Mouse (Mus musculus): ENCODE measurements around the gene Adamts6. TPM values are rescaled to one million over a fixed set of nuclear protein-coding genes. Genes with fewer than 3 reads are reported as not detected.

The Adamts6 gene
- polyA plus RNA-seq, 1 experiment from 2014 or later: 3.3 TPM

DNA sequence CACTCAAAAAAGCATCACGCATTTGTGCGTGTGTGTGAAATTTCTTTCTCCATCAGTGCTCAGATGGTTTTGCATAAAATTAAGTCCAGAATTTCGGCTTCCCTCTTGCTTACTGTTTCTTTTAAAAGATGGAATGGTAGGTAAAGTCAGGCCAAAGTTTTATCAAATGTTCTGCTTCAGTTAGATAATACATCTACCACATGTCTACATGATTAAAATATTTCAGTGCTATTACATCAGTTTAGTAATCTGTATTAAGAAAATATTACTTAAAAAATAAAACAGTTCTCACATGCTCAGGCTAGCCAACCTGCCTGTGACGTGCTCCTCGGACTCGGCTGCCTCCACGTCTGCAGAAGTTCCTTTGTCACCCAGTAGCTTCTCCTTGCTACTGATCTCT is 245.1 kb downstream of the Adamts6 start:
- Histone ChIP-seq H3K4me3 (ENCODE audit: low read depth, low read length) (no peak overlapping the region), H3K9me3 (ENCODE audit: control insufficient read depth, low read length) (no peaks in the 10 kb centered on the region), H3K9ac (ENCODE audit: low read length) (no peak overlapping the region), H3K27me3 (ENCODE audit: control insufficient read depth, insufficient read depth, low read length) (no peaks in the 10 kb centered on the region), H3K27ac (ENCODE audit: low read depth, low read length) (no peak overlapping the region), H3K4me1 (ENCODE audit: control insufficient read depth, insufficient read depth, low read length) (no peaks in the 10 kb centered on the region), H3K36me3 (ENCODE audit: control insufficient read depth, insufficient read depth, low read length) (no peaks in the 10 kb centered on the region), H3K4me2 (no peak overlapping the region)
- ATAC-seq (ENCODE audit: low FRiP score) (no peak), DNase-seq (ENCODE audit: low spot score, missing footprints) (no peak)
- WGBS: 93% methylated on average over 7 of the region's 7 CpGs

DNA sequence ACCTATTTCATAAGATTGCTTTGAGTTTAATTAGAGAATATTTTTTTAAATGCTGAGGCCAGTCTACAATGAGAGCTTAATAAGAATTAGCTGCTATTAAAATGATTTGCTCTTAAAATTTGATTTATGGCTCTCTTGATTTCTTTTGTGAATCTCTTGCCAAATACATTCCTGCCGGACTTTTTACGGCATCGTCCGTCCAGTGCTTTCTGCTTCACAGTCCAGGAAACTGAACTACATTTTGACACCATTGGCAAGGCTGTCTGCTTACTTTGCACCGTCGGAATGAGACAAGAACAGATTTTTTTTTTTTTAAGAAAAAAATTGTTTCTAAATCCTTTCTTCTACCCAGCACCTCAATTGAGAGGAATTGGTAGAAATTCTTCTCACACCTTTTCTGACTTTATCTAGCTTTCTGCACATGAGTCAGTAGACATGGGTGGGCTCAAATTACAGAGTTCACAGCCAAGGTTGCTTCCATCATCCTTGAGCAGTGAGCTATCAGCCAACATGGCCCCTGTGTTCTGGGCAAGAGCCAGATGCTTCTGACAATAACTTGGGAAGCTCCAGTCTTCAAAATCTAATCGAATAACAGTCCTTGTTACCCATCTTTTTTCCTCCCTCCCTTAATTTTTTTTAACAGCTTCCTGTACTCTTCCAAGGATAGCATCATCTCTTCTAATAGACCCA is 246.3 kb downstream of the Adamts6 start:
- no peak for ATAC-seq (ENCODE audit: low FRiP score)
- 91% methylated on average over 7 of the region's 7 CpGs for WGBS
- H3K9ac ChIP-seq (ENCODE audit: low read length): no peak overlapping the region

DNA sequence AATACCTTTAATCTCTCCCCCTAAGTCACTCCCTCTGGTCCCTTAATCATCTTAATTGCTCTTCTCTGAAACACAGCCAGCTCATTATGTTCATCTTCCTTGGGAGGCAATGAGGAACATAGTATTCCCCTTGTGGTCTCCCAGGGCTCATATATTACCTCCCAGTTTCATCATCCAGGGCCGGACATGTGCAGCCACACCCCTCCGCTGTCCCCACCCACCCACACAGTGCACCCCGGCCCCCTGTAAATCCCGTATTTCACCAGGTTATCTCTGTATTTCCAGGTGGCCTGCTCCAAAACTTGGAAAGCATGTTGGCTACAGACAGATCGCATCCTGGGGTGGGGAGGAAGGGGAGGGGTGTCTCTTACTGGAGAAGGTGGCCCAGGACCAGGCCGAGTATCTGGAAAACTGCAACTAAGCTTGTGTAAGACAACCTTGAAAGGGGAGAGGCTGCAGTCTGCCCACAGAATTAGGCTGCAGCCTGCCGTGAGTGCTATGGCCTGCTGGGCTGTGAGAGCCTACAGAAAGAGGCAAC is 253.3 kb downstream of the Adamts6 start:
- Histone ChIP-seq H3K4me3 (ENCODE audit: low read depth, low read length) (no peak overlapping the region), H3K9ac (ENCODE audit: low read length) (no peak overlapping the region), H3K9me3 (ENCODE audit: control insufficient read depth, low read length) (no peaks in the 10 kb centered on the region), H3K4me2 (no peak overlapping the region), H3K27ac (ENCODE audit: low read depth, low read length) (no peak overlapping the region), H3K36me3 (ENCODE audit: control insufficient read depth, insufficient read depth, low read length) (no peaks in the 10 kb centered on the region), H3K4me1 (ENCODE audit: control insufficient read depth, insufficient read depth, low read length) (no peaks in the 10 kb centered on the region), H3K27me3 (ENCODE audit: control insufficient read depth, insufficient read depth, low read length) (no peaks in the 10 kb centered on the region)
- DNase-seq (ENCODE audit: low spot score, missing footprints): no peak
- 33% methylated on average over 7 of the region's 7 CpGs for WGBS
- ATAC-seq (ENCODE audit: low FRiP score): no peak

More for the DNA sequence above, 246.3 kb downstream of the Adamts6 start:
- H3K27ac ChIP-seq (ENCODE audit: low read depth, low read length): no peak overlapping the region
- no peak for DNase-seq (ENCODE audit: low spot score, missing footprints)
- no peaks in the 10 kb centered on the region for H3K27me3 ChIP-seq (ENCODE audit: control insufficient read depth, insufficient read depth, low read length)
- no peaks in the 10 kb centered on the region for H3K9me3 ChIP-seq (ENCODE audit: control insufficient read depth, low read length)
- no peaks in the 10 kb centered on the region for H3K4me1 ChIP-seq (ENCODE audit: control insufficient read depth, insufficient read depth, low read length)
- H3K36me3 ChIP-seq (ENCODE audit: control insufficient read depth, insufficient read depth, low read length): no peaks in the 10 kb centered on the region
- no peak overlapping the region for H3K4me3 ChIP-seq (ENCODE audit: low read depth, low read length)
- no peak overlapping the region for H3K4me2 ChIP-seq

DNA sequence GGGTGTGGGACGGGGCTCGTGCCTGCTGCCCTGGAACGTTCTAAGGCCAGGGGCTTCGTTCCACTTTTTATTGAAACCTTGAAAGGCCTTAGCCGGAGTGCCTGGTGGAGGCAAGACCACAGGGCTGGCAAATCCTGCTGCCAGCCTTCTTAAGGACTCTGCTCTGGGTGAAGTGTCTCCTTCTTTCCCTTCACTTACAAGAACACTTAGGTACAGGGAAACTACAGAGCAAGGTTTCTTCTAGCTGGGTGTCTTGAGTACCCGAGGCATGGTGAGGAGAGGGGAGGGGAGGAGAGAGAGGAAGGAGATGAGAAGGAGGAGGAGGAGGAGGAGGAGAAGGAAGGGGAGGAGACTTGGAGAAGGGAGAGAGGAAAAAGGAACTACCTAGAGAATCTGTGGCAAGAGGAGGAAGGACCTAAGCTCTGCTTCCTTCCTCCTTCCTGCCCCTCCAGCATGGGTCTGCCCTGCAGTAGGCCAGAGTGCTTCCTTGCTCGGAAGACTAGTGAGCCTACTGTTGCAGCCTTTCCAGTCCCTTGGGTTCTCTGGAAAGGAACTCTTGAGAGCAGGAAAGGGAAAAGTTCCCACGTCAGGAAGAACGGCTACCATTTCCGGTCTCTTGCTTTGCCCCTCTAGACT is 254.6 kb downstream of the Adamts6 start:
- 89% methylated on average over 9 of the region's 10 CpGs for WGBS
- DNase-seq (ENCODE audit: low spot score, missing footprints) (no peak), ATAC-seq (ENCODE audit: low FRiP score) (no peak)
- no peak overlapping the region for H3K4me2 ChIP-seq
- H3K4me1 ChIP-seq (ENCODE audit: control insufficient read depth, insufficient read depth, low read length): no peaks in the 10 kb centered on the region
- H3K9ac ChIP-seq (ENCODE audit: low read length): no peak overlapping the region
- H3K4me3 ChIP-seq (ENCODE audit: low read depth, low read length): no peak overlapping the region
- no peaks in the 10 kb centered on the region for H3K9me3 ChIP-seq (ENCODE audit: control insufficient read depth, low read length)
- no peaks in the 10 kb centered on the region for H3K27me3 ChIP-seq (ENCODE audit: control insufficient read depth, insufficient read depth, low read length)
- no peaks in the 10 kb centered on the region for H3K36me3 ChIP-seq (ENCODE audit: control insufficient read depth, insufficient read depth, low read length)
- no peak overlapping the region for H3K27ac ChIP-seq (ENCODE audit: low read depth, low read length)

DNA sequence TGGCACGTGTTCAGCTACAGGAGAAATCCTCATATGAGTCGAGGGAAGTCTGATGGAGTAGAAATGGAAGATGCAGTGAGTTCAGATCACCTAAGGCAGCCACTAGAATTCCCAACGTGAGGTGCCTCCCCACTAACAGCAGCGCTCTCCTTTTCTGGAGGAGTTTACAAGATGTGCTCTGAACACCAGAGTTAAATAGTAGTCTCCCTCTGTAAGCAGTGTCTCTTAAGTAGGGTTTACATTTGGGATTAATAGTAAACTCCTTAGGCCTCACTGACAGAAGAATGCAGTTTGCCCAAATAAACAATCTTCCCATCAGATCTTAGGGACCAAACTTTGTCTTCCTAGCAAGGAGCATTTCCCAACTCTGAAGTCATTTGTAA is 255.1 kb downstream of the Adamts6 start:
- H3K9me3 ChIP-seq (ENCODE audit: control insufficient read depth, low read length): no peaks in the 10 kb centered on the region
- H3K27ac ChIP-seq (ENCODE audit: low read depth, low read length): no peak overlapping the region
- no peak overlapping the region for H3K4me3 ChIP-seq (ENCODE audit: low read depth, low read length)
- H3K36me3 ChIP-seq (ENCODE audit: control insufficient read depth, insufficient read depth, low read length): no peaks in the 10 kb centered on the region
- no peaks in the 10 kb centered on the region for H3K4me1 ChIP-seq (ENCODE audit: control insufficient read depth, insufficient read depth, low read length)
- ATAC-seq (ENCODE audit: low FRiP score): no peak
- no peak overlapping the region for H3K9ac ChIP-seq (ENCODE audit: low read length)
- H3K4me2 ChIP-seq: no peak overlapping the region
- DNase-seq (ENCODE audit: low spot score, missing footprints): no peak
- WGBS: 71% methylated on average over 4 of the region's 4 CpGs
- no peaks in the 10 kb centered on the region for H3K27me3 ChIP-seq (ENCODE audit: control insufficient read depth, insufficient read depth, low read length)

Other genes starting within 250 kb of the Adamts6 start
- gene Nln, start 178.2 kb upstream of the Adamts6 start, polyA plus RNA-seq (2014; fragmentation: Nextera tagmentation; extraction: Ambion mirVana): 23.5 and 23.9 TPM in 2 replicates
- 27.0 and 28.0 TPM in 2 replicates for gene Sgtb, start 178.1 kb upstream of the Adamts6 start, polyA plus RNA-seq (2014; fragmentation: Nextera tagmentation; extraction: Ambion mirVana)
- gene Trappc13, start 109.4 kb upstream of the Adamts6 start, polyA plus RNA-seq (2014; fragmentation: Nextera tagmentation; extraction: Ambion mirVana): 82.4 and 96.4 TPM in 2 replicates
- 26.5 and 30.0 TPM in 2 replicates for gene Trim23, start 109.0 kb upstream of the Adamts6 start, polyA plus RNA-seq (2014; fragmentation: Nextera tagmentation; extraction: Ambion mirVana)
- 75.1 and 77.1 TPM in 2 replicates for gene Cenpk, start 59.2 kb upstream of the Adamts6 start, polyA plus RNA-seq (2014; fragmentation: Nextera tagmentation; extraction: Ambion mirVana)
- gene Ppwd1, start 59.0 kb upstream of the Adamts6 start, polyA plus RNA-seq (2014; fragmentation: Nextera tagmentation; extraction: Ambion mirVana): 15.7 and 16.4 TPM in 2 replicates

All from midbrain, embryonic 11.5 days (tissue).